Comparison of ENCODE assay signal across 9 mouse cellular contexts in the genomic region with DNA sequence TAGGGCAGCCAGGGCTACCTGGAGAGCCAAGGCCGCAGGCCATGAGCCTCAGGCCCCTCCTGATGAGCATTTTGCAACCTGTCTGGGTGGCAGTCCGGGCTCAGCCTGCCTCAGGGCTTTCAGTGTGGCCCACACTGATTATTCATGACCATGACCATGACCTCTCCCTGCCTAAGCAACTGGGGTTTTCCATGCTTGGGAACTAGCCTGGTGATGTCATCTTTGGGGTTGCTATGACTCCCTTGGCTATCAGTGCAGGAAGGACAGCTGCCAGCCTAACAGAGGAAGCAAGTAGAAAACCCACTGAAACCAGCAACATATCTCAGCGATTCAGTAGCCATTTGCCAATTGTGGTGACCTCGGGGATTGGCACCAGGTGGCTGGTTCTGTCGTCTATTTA.
DNase-seq lines count a peak whose midpoint lies in the region; ATAC-seq lines count a peak whose summit lies in the region.
"Had no signal": no experiment of that assay in that cellular context is flagged by ENCODE, and none has a peak within 500 bp of the region (broad histone marks: within the 10 kb centered on the region; RNA-seq: fewer than 3 reads in every experiment).

No protein-coding gene starts in this region.

- H3K36me3 ChIP-seq in embryonic facial prominence, embryonic 10.5 days (replicated peaks): peaks cover 25% of the 10 kb centered on the region
- peaks cover 14% of the 10 kb centered on the region for H3K36me3 ChIP-seq in midbrain, embryonic 14.5 days (ENCODE audit: control insufficient read depth, insufficient read depth, low read length)

- no peaks in the 10 kb centered on the region for H3K27me3 ChIP-seq in embryonic facial prominence, embryonic 10.5 days (replicated peaks; ENCODE audit: low read depth, poor library complexity, severe bottlenecking)
- H3K27me3 ChIP-seq in midbrain, embryonic 14.5 days (ENCODE audit: control insufficient read depth, insufficient read depth, low read length): no peaks in the 10 kb centered on the region

- peak; percentile 82 for DNase-seq in 3134 (ENCODE audit: extremely low read depth, insufficient read length, low spot score)
- DNase-seq in Muller cell, postnatal 12 days (ENCODE audit: inconsistent ontology term): peak; percentile 95
- DNase-seq in embryonic facial prominence, embryonic 10.5 days (ENCODE audit: low spot score): peak; percentile 35
- peak; percentile 58 for DNase-seq in heart, postnatal 25 days (ENCODE audit: low spot score)
- DNase-seq in kidney, postnatal 36 days: peak; percentile 65 to 75
- peak; percentile 54 for DNase-seq in midbrain, embryonic 14.5 days
- DNase-seq in right cerebral cortex, postnatal 14 days: no peak
- DNase-seq in thymus, postnatal 14 days: no peak

- H3K4me1 ChIP-seq in embryonic facial prominence, embryonic 10.5 days: peaks cover 27% of the 10 kb centered on the region
- peaks cover 13% of the 10 kb centered on the region; the same call in 1 of the 2 replicates for H3K4me1 ChIP-seq in midbrain, embryonic 14.5 days (ENCODE audit: control insufficient read depth, insufficient read depth, low read length)

- intact Hi-C loops in heart, postnatal 25 days (cut with DNase I): no loop called here

- WGBS in embryonic facial prominence, embryonic 10.5 days: 73% methylated on average over 5 of the region's 5 CpGs
- 50% methylated on average over 5 of the region's 5 CpGs for WGBS in midbrain, embryonic 14.5 days

- no peaks in the 10 kb centered on the region for H3K9me3 ChIP-seq in embryonic facial prominence, embryonic 10.5 days
- no peaks in the 10 kb centered on the region for H3K9me3 ChIP-seq in midbrain, embryonic 14.5 days (ENCODE audit: control insufficient read depth, low read length)

- no peak overlapping the region for H3K4me3 ChIP-seq in embryonic facial prominence, embryonic 10.5 days
- no peak overlapping the region for H3K4me3 ChIP-seq in midbrain, embryonic 14.5 days (replicated peaks; ENCODE audit: low read depth, low read length)

- H3K9ac ChIP-seq in midbrain, embryonic 14.5 days (replicated peaks; ENCODE audit: low read length): no peak overlapping the region

- ATAC-seq in midbrain, embryonic 14.5 days (ENCODE audit: low FRiP score, low TSS enrichment): 0 out of 2 replicates have a peak, but pooled peaks have one; percentile 35

- no peak overlapping the region for H3K27ac ChIP-seq in embryonic facial prominence, embryonic 10.5 days (replicated peaks)
- H3K27ac ChIP-seq in midbrain, embryonic 14.5 days (replicated peaks; ENCODE audit: low read depth, low read length): no peak overlapping the region
- H3K27ac ChIP-seq: macrophage had no signal

- H3K4me2 ChIP-seq in midbrain, embryonic 14.5 days (ENCODE audit: low read length): no peak overlapping the region

Comparison
In these comparisons a context has a peak if more than half of its experiments do, and no peak if none do; other contexts are left out.
1. DNase-seq: peak in 3134 (single experiment), Muller cell, postnatal 12 days (single experiment), embryonic facial prominence, embryonic 10.5 days (single experiment), heart, postnatal 25 days (single experiment), kidney, postnatal 36 days (2 of 2) and midbrain, embryonic 14.5 days (single experiment); none in right cerebral cortex, postnatal 14 days (single experiment) and thymus, postnatal 14 days (single experiment).